Mouse (Mus musculus) erythroblast, embryonic 14.5 days (primary cell): ENCODE results near the gene Fkbp2.

Experiments
- GATA1 ChIP-seq: IDR thresholded peaks from 2 replicates; pipeline ENCODE4 v1.6.1; 2012; ENCODE audit warnings: low read length, inconsistent platforms, mixed read lengths
- TAL1 ChIP-seq: IDR thresholded peaks from 3 replicates; pipeline ENCODE4 v1.6.1; 2012; ENCODE audit warnings: low read length, inconsistent platforms, mixed read lengths

- TF ChIP-seq GATA1, result no peak
- TF ChIP-seq TAL1, result no peak
Measured at GRCm38 (mm10) chr19:6969291-6969664, 11.0 kb downstream of the Fkbp2 start.
